Comparison of ENCODE assay signal across 9 mouse cellular contexts in genomic region chr4:29301348-29301747, GRCm38 (mm10).
DNase-seq lines count a peak whose midpoint lies in the region; ATAC-seq and TF ChIP-seq lines count a peak whose summit lies in the region.
"Had no signal": no experiment of that assay in that cellular context is flagged by ENCODE, and none has a peak within 500 bp of the region (broad histone marks: within the 10 kb centered on the region; RNA-seq: fewer than 3 reads in every experiment).

No protein-coding gene starts in this region.

- intact Hi-C loops in left cerebral cortex, postnatal 4 days (cut with DNase I), result no loop called here

- H3K9me3 ChIP-seq in forebrain, embryonic 11.5 days (ENCODE audit: control insufficient read depth, low read length), result no peaks in the 10 kb centered on the region
- no peaks in the 10 kb centered on the region for H3K9me3 ChIP-seq in forebrain, embryonic 16.5 days (ENCODE audit: control insufficient read depth, low read length)
- H3K9me3 ChIP-seq in E14TG2a.4 (ENCODE audit: low read length), result no peaks in the 10 kb centered on the region

- H3K4me2 ChIP-seq in forebrain, embryonic 11.5 days (ENCODE audit: low read depth, low read length, severe bottlenecking), result no peak overlapping the region
- no peak overlapping the region for H3K4me2 ChIP-seq in forebrain, embryonic 16.5 days (ENCODE audit: low read length)

- TF ChIP-seq CTCF in E14TG2a.4 (conservative IDR thresholded peaks at IDR 0.05; ENCODE audit: low read length), result 0 out of 2 replicates have a peak, but pooled peaks have one; percentile 16
- TF ChIP-seq CTCF in embryonic fibroblast, embryonic 13.5 days (IDR thresholded peaks at IDR 0.05; ENCODE audit: borderline replicate concordance, insufficient read depth, low read length), result peak; percentile 58; the same call in 1 of the 2 replicates

- no peak overlapping the region for H3K9ac ChIP-seq in forebrain, embryonic 11.5 days (ENCODE audit: low read length)
- no peak overlapping the region for H3K9ac ChIP-seq in forebrain, embryonic 16.5 days (replicated peaks; ENCODE audit: low read depth, low read length)

- DNase-seq in forebrain, embryonic 11.5 days (ENCODE audit: low spot score), result peak; percentile 62
- peak; percentile 19 for DNase-seq in left cerebral cortex, postnatal 4 days
- DNase-seq in left cerebral cortex, adult 9 months (ENCODE audit: low spot score in 2 of 2), result no peak
- no peak for DNase-seq in adipocyte (ENCODE audit: low spot score)
- no peak for DNase-seq in cerebellum, adult 9-10 months
- DNase-seq: kidney, adult 11 months had no signal

- WGBS in forebrain, embryonic 11.5 days, result 43% methylated on average over 1 of the region's 1 CpGs
- 46% methylated on average over 1 of the region's 1 CpGs for WGBS in forebrain, embryonic 16.5 days

- H3K27ac ChIP-seq in forebrain, embryonic 11.5 days (ENCODE audit: low read depth, low read length), result no peak overlapping the region
- H3K27ac ChIP-seq in forebrain, embryonic 16.5 days (ENCODE audit: low read length), result no peak overlapping the region
- H3K27ac ChIP-seq in embryonic fibroblast, embryonic 13.5 days (ENCODE audit: insufficient read depth, low read length), result no peak overlapping the region

- H3K27me3 ChIP-seq in forebrain, embryonic 11.5 days (ENCODE audit: control insufficient read depth, insufficient read depth, low read length), result no peaks in the 10 kb centered on the region
- H3K27me3 ChIP-seq in forebrain, embryonic 16.5 days (replicated peaks; ENCODE audit: control insufficient read depth, insufficient read depth, low read length), result no peaks in the 10 kb centered on the region
- no peaks in the 10 kb centered on the region for H3K27me3 ChIP-seq in E14TG2a.4 (ENCODE audit: insufficient read depth, low read length)

- H3K36me3 ChIP-seq in forebrain, embryonic 11.5 days (ENCODE audit: control insufficient read depth, insufficient read depth, low read length), result no peaks in the 10 kb centered on the region
- H3K36me3 ChIP-seq in forebrain, embryonic 16.5 days (ENCODE audit: control insufficient read depth, insufficient read depth), result no peaks in the 10 kb centered on the region
- H3K36me3 ChIP-seq in E14TG2a.4 (ENCODE audit: insufficient read depth, low read length), result no peaks in the 10 kb centered on the region

- TF ChIP-seq POLR2A in embryonic fibroblast, embryonic 13.5 days (IDR thresholded peaks at IDR 0.05; ENCODE audit: low read depth, low read length), result no peak

- peak; percentile 56; the same call in 1 of the 2 replicates for ATAC-seq in forebrain, embryonic 11.5 days (replicated peaks; ENCODE audit: low FRiP score)
- no peak for ATAC-seq in forebrain, embryonic 16.5 days

- H3K4me3 ChIP-seq in forebrain, embryonic 11.5 days (ENCODE audit: low read depth, low read length), result no peak overlapping the region
- no peak overlapping the region for H3K4me3 ChIP-seq in forebrain, embryonic 16.5 days (replicated peaks; ENCODE audit: low read length)
- no peak overlapping the region for H3K4me3 ChIP-seq in E14TG2a.4 (replicated peaks; ENCODE audit: low read length)
- no peak overlapping the region for H3K4me3 ChIP-seq in embryonic fibroblast, embryonic 13.5 days (ENCODE audit: insufficient read depth, low read length)

- H3K4me1 ChIP-seq in forebrain, embryonic 11.5 days (replicated peaks; ENCODE audit: control insufficient read depth, insufficient read depth, low read length), result no peaks in the 10 kb centered on the region
- H3K4me1 ChIP-seq in forebrain, embryonic 16.5 days (replicated peaks; ENCODE audit: control insufficient read depth, insufficient read depth, low read length), result no peaks in the 10 kb centered on the region
- H3K4me1 ChIP-seq in E14TG2a.4 (replicated peaks; ENCODE audit: low read depth, low read length), result no peaks in the 10 kb centered on the region
- H3K4me1 ChIP-seq in embryonic fibroblast, embryonic 13.5 days (ENCODE audit: control insufficient read depth, insufficient read depth, low read length), result no peaks in the 10 kb centered on the region

Comparison
In these comparisons a context has a peak if more than half of its experiments do, and no peak if none do; other contexts are left out.
1. DNase-seq: peak in forebrain, embryonic 11.5 days (single experiment) and left cerebral cortex, postnatal 4 days (single experiment); none in left cerebral cortex, adult 9 months (0 of 2), adipocyte (single experiment) and cerebellum, adult 9-10 months (single experiment).